Mouse (Mus musculus) neural tube, embryonic 12.5 days (tissue): ENCODE data around the gene Nlrx1. TPM values are rescaled to one million over a fixed set of nuclear protein-coding genes. Genes with fewer than 3 reads are reported as not detected.

Experiments used
- ATAC-seq: fragments of 200-750 bp; cut with Nextera tagmentation; 2 replicates; pipeline ENCODE4 v1.8.0; 2017; ENCODE audit warnings: low read depth, mild to moderate bottlenecking, moderate TSS enrichment, moderate library complexity; ENCODE audit not compliant: low FRiP score
- H3K27ac ChIP-seq: fragments of 300-500 bp; sonication (generic); 2 replicates; pipeline ENCODE4 v1.5.1; 2016
- H3K27me3 ChIP-seq: fragments of 300-500 bp; sonication (generic); replicated peaks from 2 replicates; pipeline ENCODE4 v1.6.1; 2016; ENCODE audit warnings: mild to moderate bottlenecking
- H3K36me3 ChIP-seq: fragments of 300-500 bp; sonication (generic); 2 replicates; pipeline ENCODE4 v1.6.1; 2016; ENCODE audit warnings: mild to moderate bottlenecking
- H3K4me1 ChIP-seq: fragments of 300-500 bp; sonication (generic); 2 replicates; pipeline ENCODE4 v1.6.1; 2016
- H3K4me2 ChIP-seq: fragments of 300-500 bp; sonication (generic); replicated peaks from 2 replicates; pipeline ENCODE4 v1.6.1; 2016; ENCODE audit warnings: mild to moderate bottlenecking
- H3K4me3 ChIP-seq: fragments of 300-500 bp; sonication (generic); 2 replicates; pipeline ENCODE4 v1.5.1; 2016
- H3K9ac ChIP-seq: fragments of 300-500 bp; sonication (generic); 2 replicates; pipeline ENCODE4 v1.6.1; 2016; ENCODE audit warnings: mild to moderate bottlenecking
- H3K9me3 ChIP-seq: fragments of 300-500 bp; sonication (generic); 2 replicates; pipeline ENCODE4 v1.6.1; 2016; ENCODE audit warnings: mild to moderate bottlenecking
- WGBS: fragments of 180-500 bp; shearing (Covaris S2); methylation state at CpG from one replicate; pipeline ENCODE4 v1.1.7; 2016; 5-methylcytosine and 5-hydroxymethylcytosine counted together
- polyA plus RNA-seq: library from polyadenylated mRNA; unstranded; fragments of >200 nt; fragmentation: Nextera tagmentation; extraction: Ambion mirVana; gene quantifications from 2 replicates; pipeline ENCODE4 v1.2.1, GENCODE M21; 2016

The Nlrx1 gene
- polyA plus RNA-seq, 1 experiment from 2014 or later, result 3.8 TPM

GRCm38 (mm10) chr9:44225993-44226392, 42.4 kb downstream of the Nlrx1 start:
- H3K4me3 ChIP-seq, result no peak overlapping the region
- H3K4me2 ChIP-seq, result no peak overlapping the region
- ATAC-seq, result no peak
- WGBS, result 77% methylated on average over 6 of the region's 6 CpGs
- H3K4me1 ChIP-seq, result peaks cover 4% of the 10 kb centered on the region; the same call in 1 of the 2 replicates
- no peak overlapping the region for H3K27ac ChIP-seq
- no peaks in the 10 kb centered on the region for H3K27me3 ChIP-seq
- peaks cover 2% of the 10 kb centered on the region; the same call in 1 of the 2 replicates for H3K9me3 ChIP-seq
- H3K36me3 ChIP-seq, result no peaks in the 10 kb centered on the region
- no peak overlapping the region for H3K9ac ChIP-seq

- Histone ChIP-seq H3K36me3 (no peaks in the 10 kb centered on the region), H3K27me3 (no peaks in the 10 kb centered on the region), H3K9ac (no peak overlapping the region), H3K27ac (no peak overlapping the region), H3K4me2 (no peak overlapping the region), H3K4me1 (no peaks in the 10 kb centered on the region), H3K9me3 (0 out of 2 replicates have a peak, but pooled peaks cover 3% of the 10 kb centered on the region), H3K4me3 (no peak overlapping the region)
- 96% methylated on average over 14 of the region's 14 CpGs for WGBS
- no peak for ATAC-seq
These were observed 54.9 kb downstream of the Nlrx1 start for GRCm38 (mm10) chr9:44213538-44213937.

- no peak overlapping the region for H3K9ac ChIP-seq
- no peak overlapping the region for H3K4me3 ChIP-seq
- no peak overlapping the region for H3K27ac ChIP-seq
- no peaks in the 10 kb centered on the region for H3K36me3 ChIP-seq
- 93% methylated on average over 4 of the region's 4 CpGs for WGBS
- no peak overlapping the region for H3K4me2 ChIP-seq
- H3K4me1 ChIP-seq, result no peaks in the 10 kb centered on the region
- no peak for ATAC-seq
- 0 out of 2 replicates have a peak, but pooled peaks cover 3% of the 10 kb centered on the region for H3K9me3 ChIP-seq
- H3K27me3 ChIP-seq, result no peaks in the 10 kb centered on the region
These were observed 56.0 kb downstream of the Nlrx1 start for GRCm38 (mm10) chr9:44212406-44212805.

- Histone ChIP-seq H3K4me2 (no peak overlapping the region), H3K27ac (no peak overlapping the region), H3K36me3 (no peaks in the 10 kb centered on the region), H3K9me3 (0 out of 2 replicates have a peak, but pooled peaks cover 3% of the 10 kb centered on the region), H3K9ac (no peak overlapping the region), H3K27me3 (no peaks in the 10 kb centered on the region), H3K4me1 (no peaks in the 10 kb centered on the region), H3K4me3 (no peak overlapping the region)
- ATAC-seq, result no peak
- WGBS, result 95% methylated on average over 4 of the region's 4 CpGs
These were observed 59.0 kb downstream of the Nlrx1 start for GRCm38 (mm10) chr9:44209416-44209815.

GRCm38 (mm10) chr9:44207840-44208239, 60.6 kb downstream of the Nlrx1 start:
- ATAC-seq, result no peak
- H3K9ac ChIP-seq, result no peak overlapping the region
- no peak overlapping the region for H3K4me2 ChIP-seq
- no peaks in the 10 kb centered on the region for H3K27me3 ChIP-seq
- H3K27ac ChIP-seq, result no peak overlapping the region
- WGBS, result 95% methylated on average over 2 of the region's 2 CpGs
- no peaks in the 10 kb centered on the region for H3K36me3 ChIP-seq
- no peak overlapping the region for H3K4me3 ChIP-seq
- H3K9me3 ChIP-seq, result 0 out of 2 replicates have a peak, but pooled peaks cover 2% of the 10 kb centered on the region
- no peaks in the 10 kb centered on the region for H3K4me1 ChIP-seq

Other genes starting within 250 kb of the Nlrx1 start
- gene Thy1, start 225.2 kb downstream of the Nlrx1 start, polyA plus RNA-seq, result 0.33 and 0.91 TPM in 2 replicates
- gene Usp2, start 201.6 kb downstream of the Nlrx1 start, polyA plus RNA-seq, result 9.1 and 9.3 TPM in 2 replicates
- gene Mfrp, start 166.9 kb downstream of the Nlrx1 start, polyA plus RNA-seq, result 0.18 TPM in 1 of 2 replicates, not detected in the other
- 0.43 and 0.74 TPM in 2 replicates for gene C1qtnf5, start 161.4 kb downstream of the Nlrx1 start, polyA plus RNA-seq
- 0.18 and 0.51 TPM in 2 replicates for gene Gm49380, start 155.1 kb downstream of the Nlrx1 start, polyA plus RNA-seq
- gene Rnf26, start 155.1 kb downstream of the Nlrx1 start, polyA plus RNA-seq, result 57.4 and 59.2 TPM in 2 replicates
- gene Mcam, start 134.1 kb downstream of the Nlrx1 start, polyA plus RNA-seq, result 19.2 and 19.4 TPM in 2 replicates
- gene Cbl, start 34.5 kb downstream of the Nlrx1 start, polyA plus RNA-seq, result 22.1 and 25.5 TPM in 2 replicates
- not detected in 2 replicates for gene Ccdc153, start 27.9 kb downstream of the Nlrx1 start, polyA plus RNA-seq
- 0.09 and 0.14 TPM in 2 replicates for gene Pdzd3, start 17.1 kb downstream of the Nlrx1 start, polyA plus RNA-seq
- 12.2 and 13.8 TPM in 2 replicates for gene Abcg4, start 20.0 kb upstream of the Nlrx1 start, polyA plus RNA-seq
- 31.2 and 33.5 TPM in 2 replicates for gene Hinfp, start 37.1 kb upstream of the Nlrx1 start, polyA plus RNA-seq
- 25.3 and 26.9 TPM in 2 replicates for gene C2cd2l, start 51.7 kb upstream of the Nlrx1 start, polyA plus RNA-seq
- 34.6 and 39.1 TPM in 2 replicates for gene Dpagt1, start 57.4 kb upstream of the Nlrx1 start, polyA plus RNA-seq
- gene H2afx, start 66.1 kb upstream of the Nlrx1 start, polyA plus RNA-seq, result 281 and 302 TPM in 2 replicates
- gene Hmbs, start 75.6 kb upstream of the Nlrx1 start, polyA plus RNA-seq, result 92.8 and 95.0 TPM in 2 replicates
- gene Vps11, start 93.1 kb upstream of the Nlrx1 start, polyA plus RNA-seq, result 36.9 and 37.8 TPM in 2 replicates
- 31.0 and 33.0 TPM in 2 replicates for gene Hyou1, start 110.9 kb upstream of the Nlrx1 start, polyA plus RNA-seq
- 44.1 and 45.5 TPM in 2 replicates for gene Slc37a4, start 128.3 kb upstream of the Nlrx1 start, polyA plus RNA-seq
- 1,233 and 1,284 TPM in 2 replicates for gene Rps25, start 138.5 kb upstream of the Nlrx1 start, polyA plus RNA-seq
- 266 and 275 TPM in 2 replicates for gene Trappc4, start 139.0 kb upstream of the Nlrx1 start, polyA plus RNA-seq
- gene Ccdc84, start 150.0 kb upstream of the Nlrx1 start, polyA plus RNA-seq, result 30.6 and 35.7 TPM in 2 replicates
- gene Foxr1, start 172.5 kb upstream of the Nlrx1 start, polyA plus RNA-seq, result not detected in 2 replicates
- 0.35 TPM in 1 of 2 replicates, not detected in the other for gene Upk2, start 186.4 kb upstream of the Nlrx1 start, polyA plus RNA-seq
- 9.3 and 10.9 TPM in 2 replicates for gene Bcl9l, start 214.2 kb upstream of the Nlrx1 start, polyA plus RNA-seq